Mouse (Mus musculus) liver, embryonic 12.5 days (tissue): Measurements from ENCODE around the gene Rslcan18. TPM values are rescaled to one million over a fixed set of nuclear protein-coding genes. Genes with fewer than 3 reads are reported as not detected.
"Not testable (repeated sequence)": the region's sequence is repeated elsewhere in the genome, so short reads cannot be mapped to it uniquely, and the experiment has no call there.

Source experiments
- ATAC-seq: fragments of 200-750 bp; cut with Nextera tagmentation; 2 replicates; pipeline ENCODE4 v1.8.0; 2017; ENCODE audit warnings: moderate number of reproducible peaks, mild to moderate bottlenecking, moderate library complexity
- H3K27ac ChIP-seq: fragments of 300-500 bp; sonication (generic); 2 replicates; pipeline ENCODE4 v1.5.1; 2016; ENCODE audit warnings: mild to moderate bottlenecking
- H3K27me3 ChIP-seq: fragments of 300-500 bp; sonication (generic); replicated peaks from 2 replicates; pipeline ENCODE4 v1.6.1; 2016; ENCODE audit warnings: mild to moderate bottlenecking, moderate library complexity
- H3K36me3 ChIP-seq: fragments of 300-500 bp; sonication (generic); 2 replicates; pipeline ENCODE4 v1.6.1; 2016; ENCODE audit warnings: mild to moderate bottlenecking, moderate library complexity
- H3K4me1 ChIP-seq: fragments of 300-500 bp; sonication (generic); 2 replicates; pipeline ENCODE4 v1.6.1; 2016
- H3K4me2 ChIP-seq: fragments of 300-500 bp; sonication (generic); 2 replicates; pipeline ENCODE4 v1.6.1; 2016; ENCODE audit warnings: mild to moderate bottlenecking, moderate library complexity
- H3K4me3 ChIP-seq: fragments of 300-500 bp; sonication (generic); 2 replicates; pipeline ENCODE4 v1.5.1; 2016; ENCODE audit warnings: mild to moderate bottlenecking, moderate library complexity
- H3K9ac ChIP-seq: fragments of 300-500 bp; sonication (generic); 2 replicates; pipeline ENCODE4 v1.6.1; 2016; ENCODE audit warnings: mild to moderate bottlenecking, moderate library complexity
- H3K9me3 ChIP-seq: fragments of 300-500 bp; sonication (generic); replicated peaks from 2 replicates; pipeline ENCODE4 v1.6.1; 2016; ENCODE audit warnings: mild to moderate bottlenecking, moderate library complexity
- WGBS: fragments of 180-500 bp; shearing (Covaris S2); methylation state at CpG from one replicate; pipeline ENCODE4 v1.1.7; 2016; ENCODE audit not compliant: insufficient replicate concordance; 5-methylcytosine and 5-hydroxymethylcytosine counted together
- polyA plus RNA-seq: library from polyadenylated mRNA; unstranded; fragments of >200 nt; fragmentation: Nextera tagmentation; extraction: Ambion mirVana; gene quantifications from 2 replicates; pipeline ENCODE4 v1.2.1, GENCODE M21; 2016

The Rslcan18 gene
- 0.13 and 0.29 TPM in 2 replicates for polyA plus RNA-seq

DNA sequence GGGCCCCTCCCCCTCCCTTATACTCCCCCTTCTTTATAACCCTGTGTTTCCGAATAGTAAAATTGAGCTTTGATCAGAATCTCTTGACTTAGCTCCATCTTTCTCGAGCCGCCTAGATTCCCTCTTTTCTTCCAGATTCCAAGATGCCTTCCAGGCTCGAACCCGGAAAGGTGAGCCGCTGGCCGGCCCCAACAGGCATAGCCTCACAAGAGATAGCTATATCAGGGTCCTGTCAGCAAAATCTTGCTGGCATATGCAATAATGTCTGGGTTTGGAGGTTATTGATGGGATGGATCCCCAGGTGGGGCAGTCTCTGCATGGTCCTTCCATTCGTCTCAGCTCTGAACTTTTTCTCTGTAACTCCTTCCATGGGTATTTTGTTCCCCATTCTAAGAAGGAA, at the start of gene Rslcan18:
Gene Rslcan18, minus strand, starts transcription at position 101 of the 400 bp plus-strand sequence.
- H3K9me3 ChIP-seq, H3K4me2 ChIP-seq, H3K4me1 ChIP-seq, H3K4me3 ChIP-seq, H3K9ac ChIP-seq, H3K27ac ChIP-seq, ATAC-seq, H3K36me3 ChIP-seq, H3K27me3 ChIP-seq: not testable (repeated sequence)
- 80% methylated on average over 8 of the region's 8 CpGs for WGBS

DNA sequence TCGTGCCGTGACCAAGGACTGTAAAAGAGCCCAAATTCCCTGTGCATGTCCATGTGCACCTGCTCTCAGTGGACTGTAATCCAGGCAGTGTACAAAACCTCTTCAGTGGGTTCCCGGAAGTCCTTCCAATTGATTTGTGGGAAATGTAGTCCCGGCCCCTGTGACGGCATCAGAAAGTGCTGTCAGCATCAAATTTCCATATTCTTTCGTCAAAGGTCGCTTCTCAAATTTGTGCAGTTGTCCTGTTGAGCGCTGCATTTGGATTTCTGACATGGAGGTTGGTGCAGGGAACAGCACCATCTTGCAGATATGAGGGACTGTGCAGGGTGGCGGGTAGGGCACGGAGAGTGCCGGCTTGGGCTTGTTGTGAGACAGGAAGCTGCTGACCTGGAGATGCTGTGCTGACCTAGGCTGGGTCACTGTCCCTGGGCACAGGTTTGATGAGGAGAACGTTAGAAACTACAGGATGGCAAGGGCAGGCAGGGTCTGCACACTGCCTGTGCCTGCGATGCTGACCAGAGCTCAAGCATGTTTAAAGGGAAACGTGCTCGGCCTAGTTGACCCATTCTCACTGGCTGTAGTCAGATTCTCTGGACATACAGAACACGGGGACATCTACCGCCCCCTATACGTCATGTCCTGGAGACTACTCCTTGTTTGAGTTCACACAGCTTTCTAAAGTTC, 12.1 kb upstream of the Rslcan18 start:
- H3K9ac ChIP-seq: peak overlapping the region; percentile 64
- H3K9me3 ChIP-seq: no peaks in the 10 kb centered on the region
- H3K4me2 ChIP-seq: peak overlapping the region; percentile 72
- ATAC-seq: peak; percentile 89
- H3K27me3 ChIP-seq: no peaks in the 10 kb centered on the region
- no peak overlapping the region for H3K27ac ChIP-seq
- 2% methylated on average over 18 of the region's 18 CpGs for WGBS
- H3K4me1 ChIP-seq: peaks cover 9% of the 10 kb centered on the region
- H3K36me3 ChIP-seq: no peaks in the 10 kb centered on the region
- peak overlapping the region; percentile 64 for H3K4me3 ChIP-seq

- H3K9ac ChIP-seq, H3K27ac ChIP-seq, H3K4me3 ChIP-seq, ATAC-seq, H3K9me3 ChIP-seq, H3K36me3 ChIP-seq, H3K27me3 ChIP-seq, H3K4me1 ChIP-seq: not testable (repeated sequence)
- H3K4me2 ChIP-seq: peak overlapping the region; percentile 72
- WGBS: 67% methylated on average over 10 of the region's 10 CpGs
Measured at GRCm38 (mm10) chr13:67127507-67127906, 11.4 kb upstream of the Rslcan18 start.

DNA sequence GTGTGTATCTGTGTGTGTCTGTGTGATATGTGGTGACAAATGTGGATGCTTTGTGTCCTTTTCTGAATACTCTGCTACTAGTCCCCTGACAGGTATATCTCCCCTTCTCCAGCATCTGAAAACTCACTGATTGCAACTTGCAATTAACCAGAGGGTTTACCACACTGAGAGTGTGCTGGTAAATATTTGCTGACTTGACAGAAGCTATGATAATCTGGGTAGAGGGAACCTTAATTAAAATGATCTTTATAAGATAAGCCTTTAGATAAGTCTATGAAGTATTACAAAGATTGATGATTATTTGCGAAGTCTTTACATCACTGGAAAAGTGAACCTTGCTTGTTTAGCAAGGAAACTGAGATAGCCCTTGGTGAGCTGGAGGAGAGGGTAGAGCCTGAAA, 8.4 kb upstream of the Rslcan18 start:
- H3K4me2 ChIP-seq: no peak overlapping the region
- no peaks in the 10 kb centered on the region for H3K9me3 ChIP-seq
- ATAC-seq: no peak
- no peaks in the 10 kb centered on the region for H3K36me3 ChIP-seq
- H3K4me3 ChIP-seq: no peak overlapping the region
- no peaks in the 10 kb centered on the region for H3K27me3 ChIP-seq
- peaks cover 9% of the 10 kb centered on the region for H3K4me1 ChIP-seq
- H3K9ac ChIP-seq: no peak overlapping the region
- H3K27ac ChIP-seq: no peak overlapping the region
- 62% methylated on average over 1 of the region's 1 CpGs for whole genome bisulfite sequencing

DNA sequence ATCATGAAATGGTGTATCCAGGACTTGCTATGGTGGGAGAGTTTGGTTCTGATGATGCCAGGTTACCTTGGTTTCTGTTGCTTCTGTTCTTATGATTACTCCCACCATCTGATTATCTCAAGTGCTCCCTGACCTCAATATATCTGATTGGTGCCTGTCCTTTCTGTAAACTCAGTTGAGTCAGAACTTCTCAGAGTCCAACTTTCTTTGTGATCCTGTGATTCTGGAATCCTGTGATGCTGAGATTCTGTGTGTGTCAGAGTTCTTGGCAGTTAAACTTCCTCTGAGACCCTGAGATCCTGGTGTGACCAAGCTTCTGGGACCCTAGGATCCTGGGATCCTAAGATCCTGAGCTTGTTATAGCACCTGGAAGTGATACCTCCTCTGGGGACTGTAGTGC, 5.3 kb upstream of the Rslcan18 start, which contains the start of gene Zfp759:
Gene Zfp759, plus strand, starts transcription at position 301 of the 400 bp plus-strand sequence.
- not testable (repeated sequence) for H3K9ac ChIP-seq, ATAC-seq, H3K4me3 ChIP-seq, H3K36me3 ChIP-seq, H3K27ac ChIP-seq, H3K27me3 ChIP-seq, H3K4me2 ChIP-seq, H3K4me1 ChIP-seq, H3K9me3 ChIP-seq

GRCm38 (mm10) chr13:67113287-67113686, 2.8 kb downstream of the Rslcan18 start:
- Histone ChIP-seq H3K36me3 (no peaks in the 10 kb centered on the region), H3K4me1 (peaks cover 5% of the 10 kb centered on the region), H3K27ac (no peak overlapping the region), H3K9me3 (no peaks in the 10 kb centered on the region), H3K27me3 (no peaks in the 10 kb centered on the region), H3K4me3 (no peak overlapping the region), H3K4me2 (no peak overlapping the region), H3K9ac (no peak overlapping the region)
- WGBS: 67% methylated on average over 2 of the region's 2 CpGs
- ATAC-seq: no peak

DNA sequence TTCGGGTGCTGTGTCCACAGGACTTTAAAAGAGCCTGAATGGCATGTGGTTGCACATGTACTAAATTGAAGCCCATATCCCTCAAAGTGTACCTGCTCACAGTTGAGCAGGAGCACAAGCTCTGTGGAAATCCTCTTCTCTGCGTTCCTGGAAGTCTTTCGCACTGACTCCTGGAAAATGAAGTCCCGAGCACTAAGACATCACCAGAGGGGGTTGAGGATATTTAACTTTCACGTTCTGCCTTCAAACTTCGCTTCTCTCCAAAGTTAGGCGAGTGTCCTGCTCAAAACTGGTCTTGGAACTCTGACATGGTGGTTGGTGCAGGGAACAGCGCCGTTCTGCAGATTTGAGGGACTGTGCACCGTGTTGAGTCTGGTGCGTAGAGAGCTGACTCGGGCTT, 4.0 kb downstream of the Rslcan18 start:
- Histone ChIP-seq H3K27me3 (no peaks in the 10 kb centered on the region), H3K4me3 (no peak overlapping the region), H3K27ac (no peak overlapping the region), H3K4me2 (no peak overlapping the region), H3K4me1 (peaks cover 14% of the 10 kb centered on the region), H3K9me3 (no peaks in the 10 kb centered on the region), H3K36me3 (no peaks in the 10 kb centered on the region), H3K9ac (no peak overlapping the region)
- no peak for ATAC-seq
- 70% methylated on average over 12 of the region's 12 CpGs for WGBS

- Histone ChIP-seq H3K4me2 (peak overlapping the region; percentile 72), H3K4me3 (peak overlapping the region; percentile 73), H3K36me3 (peaks cover 13% of the 10 kb centered on the region), H3K9ac (peak overlapping the region; percentile 47), H3K27ac (0 out of 2 replicates have a peak overlapping the region, but pooled peaks have one; percentile 7), H3K9me3 (no peaks in the 10 kb centered on the region), H3K4me1 (peaks cover 20% of the 10 kb centered on the region), H3K27me3 (no peaks in the 10 kb centered on the region)
- ATAC-seq: peak; percentile 58
- WGBS: 7% methylated on average over 9 of the region's 9 CpGs
Measured at GRCm38 (mm10) chr13:67108821-67109206, 7.2 kb downstream of the Rslcan18 start.

- peak; percentile 97 for ATAC-seq
- Histone ChIP-seq H3K4me3 (peak within 1 kb of the TSS; percentile 73), H3K4me2 (peak within 1 kb of the TSS; percentile 72), H3K27me3 (no peaks in the 10 kb centered on the region), H3K4me1 (peaks cover 20% of the 10 kb centered on the region), H3K36me3 (peaks cover 13% of the 10 kb centered on the region), H3K27ac (peak within 1 kb of the TSS; percentile 87), H3K9ac (peak within 1 kb of the TSS; percentile 78), H3K9me3 (no peaks in the 10 kb centered on the region)
- WGBS: under 1% methylated on average over 17 of the region's 17 CpGs
Measured at GRCm38 (mm10) chr13:67108194-67108820, 7.8 kb downstream of the Rslcan18 start, which contains the start of gene Gm28557. Gene Gm28557, minus strand, starts transcription at chr13:67108604.

- Histone ChIP-seq H3K36me3 (peaks cover 13% of the 10 kb centered on the region), H3K9me3 (no peaks in the 10 kb centered on the region), H3K27me3 (no peaks in the 10 kb centered on the region), H3K4me2 (peak overlapping the region; percentile 72), H3K9ac (peak overlapping the region; percentile 78), H3K27ac (peak overlapping the region; percentile 87), H3K4me3 (peak overlapping the region; percentile 73), H3K4me1 (peaks cover 20% of the 10 kb centered on the region)
- 0 out of 2 replicates have a peak, but pooled peaks have one; percentile 2 for ATAC-seq
- WGBS: 49% methylated on average over 9 of the region's 9 CpGs
Measured at GRCm38 (mm10) chr13:67107681-67108080, 8.4 kb downstream of the Rslcan18 start.

DNA sequence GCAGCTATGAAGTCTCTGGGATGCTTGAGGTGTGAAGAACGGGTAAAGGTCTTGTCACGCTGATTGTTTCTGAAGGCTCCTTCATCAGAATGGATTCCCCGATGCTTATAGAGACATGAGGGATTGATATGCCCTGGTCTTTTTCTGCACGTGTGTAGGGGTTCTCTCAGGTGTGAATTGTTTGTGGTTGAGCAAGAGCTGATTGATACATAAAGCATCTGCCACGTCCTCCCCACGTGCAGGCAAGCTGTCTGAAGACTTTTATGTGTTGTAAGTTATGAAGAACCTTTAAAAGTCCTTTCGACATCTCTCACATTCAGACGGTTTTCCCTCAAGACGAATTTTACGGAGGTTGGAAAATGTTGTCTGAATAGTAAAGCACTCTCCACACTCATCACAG, 18.2 kb downstream of the Rslcan18 start, which contains the start of gene Zfp708:
Gene Zfp708, minus strand, starts transcription at position 101 of the 400 bp plus-strand sequence.
- ATAC-seq: no peak
- Histone ChIP-seq H3K27me3 (no peaks in the 10 kb centered on the region), H3K4me2 (no peak within 1 kb of the TSS), H3K36me3 (peaks cover 37% of the 10 kb centered on the region), H3K9ac (no peak within 1 kb of the TSS), H3K4me3 (no peak within 1 kb of the TSS), H3K27ac (no peak within 1 kb of the TSS), H3K9me3 (no peaks in the 10 kb centered on the region), H3K4me1 (no peaks in the 10 kb centered on the region)
- 79% methylated on average over 10 of the region's 10 CpGs for WGBS

- H3K4me1 ChIP-seq: no peaks in the 10 kb centered on the region
- H3K9ac ChIP-seq: no peak overlapping the region
- H3K4me2 ChIP-seq: no peak overlapping the region
- no peak overlapping the region for H3K4me3 ChIP-seq
- H3K9me3 ChIP-seq: no peaks in the 10 kb centered on the region
- no peaks in the 10 kb centered on the region for H3K27me3 ChIP-seq
- WGBS: 36% methylated on average over 1 of the region's 1 CpGs
- ATAC-seq: no peak
- peaks cover 5% of the 10 kb centered on the region; the same call in 1 of the 2 replicates for H3K36me3 ChIP-seq
- no peak overlapping the region for H3K27ac ChIP-seq
Measured at GRCm38 (mm10) chr13:67090154-67090553, 25.9 kb downstream of the Rslcan18 start.
